Mouse (Mus musculus) frontal cortex, postnatal 14 days (tissue): ENCODE data around the gene Pnrc1.

ENCODE experiments used
- DNase-seq, 2 experiments: peaks; one replicate each; pipeline ENCODE4 v3.0.0; 2022; ENCODE audit warnings: low spot score in 2 of 2

Gene Pnrc1

DNA sequence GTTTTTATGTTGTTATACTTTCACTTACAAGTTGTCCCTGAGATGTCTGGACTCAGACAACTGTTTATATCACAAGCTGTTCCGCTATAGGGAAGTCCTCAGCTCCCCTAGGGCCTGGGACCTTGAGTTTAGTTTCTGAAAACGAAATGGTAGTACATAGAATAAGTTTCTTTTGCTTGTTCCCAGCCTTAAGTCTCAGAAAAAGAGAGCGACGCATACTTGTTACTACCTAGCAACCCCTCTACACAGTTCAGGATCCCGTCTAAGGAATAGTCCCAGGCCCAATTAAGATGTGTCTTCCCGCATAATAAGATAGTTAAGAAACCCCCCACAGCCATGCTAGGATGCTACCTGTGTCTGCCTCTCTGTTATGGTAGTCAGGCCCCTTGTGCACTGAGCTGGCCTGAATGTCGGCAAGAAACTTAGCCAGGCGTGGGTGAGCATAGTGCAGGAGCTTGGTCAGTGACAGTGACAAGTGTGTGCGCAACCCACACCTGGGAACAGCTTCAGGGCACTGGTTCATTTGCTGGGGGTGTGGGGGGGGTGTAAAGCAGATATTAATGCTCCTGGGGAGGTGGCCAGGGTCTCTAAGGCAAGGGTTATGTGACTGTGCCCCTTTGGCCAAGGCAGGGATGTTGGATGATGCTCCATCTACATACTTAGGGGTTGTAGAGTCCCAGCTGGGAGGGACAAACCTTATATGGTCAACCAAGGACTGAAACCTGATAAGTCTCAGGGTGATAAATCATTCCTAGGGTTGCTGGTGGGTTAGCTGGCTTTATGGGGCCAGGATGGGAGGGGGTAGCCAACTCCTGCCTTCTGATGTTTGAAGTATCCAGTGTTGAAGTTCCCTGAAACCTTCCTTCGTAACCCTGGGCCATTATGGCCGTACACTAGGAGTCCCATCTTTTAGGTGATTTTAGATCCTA, 19.3 kb downstream of the Pnrc1 start:
- no peak for DNase-seq

DNA sequence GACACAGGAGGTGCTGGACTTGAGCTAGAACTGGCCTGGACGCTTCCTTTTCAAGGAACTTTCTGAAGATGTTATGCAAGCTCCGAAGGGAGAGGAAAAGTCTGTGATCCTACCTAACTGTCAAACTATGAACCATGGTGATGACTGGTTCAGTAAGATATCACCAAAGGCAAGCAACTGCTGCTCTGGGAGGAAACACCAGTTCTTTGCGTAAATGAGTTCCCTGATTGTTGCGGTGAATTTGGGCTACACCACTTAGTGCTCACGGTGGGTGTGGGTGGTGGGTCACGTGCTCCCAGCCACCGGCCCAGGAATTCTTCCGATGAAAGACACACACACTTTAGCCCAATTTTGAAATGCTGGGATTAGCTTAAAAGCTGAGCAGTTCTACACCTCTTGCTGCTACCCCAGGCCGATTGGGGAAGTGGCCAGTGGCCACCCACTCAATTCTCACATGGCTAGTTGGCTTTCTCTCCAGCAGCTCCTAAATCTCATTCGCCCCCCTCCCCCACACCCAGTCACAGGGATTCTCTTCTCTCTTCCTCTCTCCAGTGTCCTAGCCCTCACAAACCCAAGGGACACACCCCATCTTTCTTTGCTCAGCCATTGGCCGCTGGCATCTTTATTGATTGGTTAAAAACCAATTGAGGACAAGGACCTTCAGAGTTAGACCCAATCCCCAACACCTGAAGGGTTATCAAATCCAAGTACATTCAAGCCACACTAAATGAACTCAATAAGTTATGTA, 24.8 kb downstream of the Pnrc1 start:
- no peak for DNase-seq

DNA sequence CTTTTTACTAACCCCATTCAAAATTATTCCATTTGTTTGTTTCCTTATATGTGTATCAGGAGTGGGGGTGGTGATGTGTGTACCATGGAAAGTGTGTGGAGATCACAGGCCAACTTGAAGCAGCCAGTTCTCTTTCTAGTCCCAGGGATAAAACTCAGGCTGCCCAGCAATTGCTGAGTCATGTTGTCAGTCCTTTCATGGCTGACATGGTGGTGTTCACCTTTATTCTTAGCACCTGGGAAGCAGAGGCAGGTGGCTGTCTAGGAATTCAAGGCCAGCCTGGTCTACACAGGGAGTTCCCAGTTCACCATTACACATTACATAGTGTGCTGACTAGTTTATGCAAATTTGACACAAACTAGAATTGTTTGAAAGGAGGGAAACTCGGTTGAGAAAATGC, 27.1 kb downstream of the Pnrc1 start:
- DNase-seq: no peak

DNA sequence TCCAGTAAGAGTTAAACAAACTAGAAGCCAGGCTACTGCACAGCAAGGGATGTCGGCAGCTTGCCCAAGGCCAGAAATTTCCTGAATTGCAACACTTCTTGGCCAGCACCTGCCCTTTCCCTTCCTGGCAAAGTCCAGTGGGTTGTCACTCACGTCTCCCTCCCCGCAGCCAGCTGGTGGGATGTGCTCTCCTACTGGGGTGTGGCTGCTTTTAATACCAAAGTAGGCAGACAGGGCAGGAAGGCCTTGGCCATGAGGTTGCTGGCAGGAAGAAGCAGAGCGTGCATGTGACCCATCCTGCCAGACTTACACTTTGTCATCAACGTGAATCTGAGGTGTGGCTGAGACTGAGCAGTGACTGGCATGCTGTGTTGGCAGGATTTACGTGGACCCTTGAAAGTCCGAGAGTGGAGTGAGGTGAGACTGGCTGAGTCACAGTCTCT, 28.6 kb downstream of the Pnrc1 start:
- DNase-seq: peak in 1 of 2 experiments; percentile 22

DNA sequence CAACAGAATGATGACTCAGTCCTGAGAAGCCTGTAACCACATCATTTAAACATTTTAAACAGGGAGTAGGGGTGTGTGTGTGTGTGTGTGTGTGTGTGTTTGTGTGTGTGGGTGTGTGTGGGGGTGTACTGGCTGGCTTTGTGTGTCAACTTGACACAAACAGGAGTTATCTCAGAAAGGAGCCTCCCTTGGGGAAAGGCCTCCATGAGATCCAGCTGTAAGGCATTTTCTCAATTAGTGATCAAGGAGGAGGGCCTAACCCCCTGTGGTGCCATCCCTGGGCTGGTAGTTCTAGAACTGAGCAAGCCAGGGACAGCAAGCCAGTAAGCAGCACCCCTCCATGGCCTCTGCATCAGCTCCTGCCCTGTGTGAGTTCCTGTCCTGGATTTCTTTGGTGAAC, 29.7 kb downstream of the Pnrc1 start:
- DNase-seq: no peak

DNA sequence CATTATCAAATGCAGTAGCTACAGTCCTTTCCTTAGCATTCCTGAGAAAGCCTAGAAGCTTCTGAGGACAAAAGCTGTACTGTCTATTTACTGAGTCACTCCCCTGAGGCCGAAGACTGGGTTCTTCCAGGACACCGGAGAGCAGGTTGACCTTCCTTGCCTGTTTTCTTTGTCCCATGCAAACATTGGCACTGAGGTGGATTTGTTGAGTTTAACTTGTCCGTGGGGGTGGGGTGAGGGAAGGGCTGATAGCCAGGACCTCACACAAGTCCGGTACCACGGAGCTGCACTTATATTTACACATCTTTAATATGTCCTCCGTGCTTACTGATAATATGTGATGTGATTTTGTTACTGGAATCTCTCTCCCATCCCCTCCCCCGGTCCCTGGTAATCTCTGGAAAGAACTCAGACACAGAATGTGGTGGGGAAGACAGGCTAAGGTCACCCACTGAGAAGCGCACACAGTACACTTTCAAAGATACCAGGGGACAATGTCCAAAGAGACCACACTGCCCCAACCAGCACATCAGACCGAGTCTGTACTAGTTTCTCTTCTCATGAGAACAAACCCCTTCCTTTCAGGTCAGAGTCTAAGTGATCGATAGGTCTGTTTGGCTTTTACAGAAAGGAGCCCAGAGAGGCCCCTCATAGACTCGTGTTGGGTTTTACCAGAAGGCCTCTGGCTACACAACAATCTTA, 32.5 kb downstream of the Pnrc1 start:
- DNase-seq: no peak

DNA sequence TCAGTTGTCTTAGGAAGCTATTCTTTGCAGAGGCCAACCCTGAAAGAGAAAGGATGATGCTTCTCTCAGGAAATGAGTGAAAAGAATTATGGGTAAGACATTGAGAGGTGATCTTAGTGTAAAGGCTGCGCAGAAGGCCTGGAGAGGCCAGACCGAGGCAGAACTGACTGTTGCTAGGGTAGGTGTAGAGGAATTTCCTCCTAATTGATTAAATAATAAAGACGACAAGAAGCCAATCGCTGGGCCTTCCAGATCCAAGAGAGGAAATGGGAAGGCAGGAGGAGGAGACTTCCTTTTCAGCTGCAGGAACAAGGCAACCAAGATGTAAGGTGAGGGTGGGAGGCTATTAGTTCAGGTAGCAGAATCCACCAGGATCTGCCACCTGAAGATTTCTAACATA, 35.3 kb downstream of the Pnrc1 start:
- DNase-seq: no peak

DNA sequence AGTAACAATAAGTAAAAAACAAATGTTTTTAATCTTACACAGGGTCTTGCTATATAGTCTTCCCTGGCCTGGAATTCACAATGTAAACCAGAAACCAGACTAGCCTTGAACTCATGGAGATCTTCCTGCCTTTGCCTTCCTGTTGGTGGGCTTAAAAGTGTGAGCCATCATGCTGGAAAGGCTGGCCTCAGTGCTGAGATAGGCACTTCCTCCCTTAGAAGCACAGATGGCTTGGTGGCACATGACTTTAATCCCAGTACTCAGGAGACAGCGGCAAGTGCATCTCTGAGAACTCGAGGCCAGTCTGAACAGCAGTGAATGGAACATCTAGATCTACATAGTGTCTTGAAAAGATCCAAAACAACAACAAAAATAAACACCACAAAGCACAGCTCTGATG, 39.1 kb downstream of the Pnrc1 start:
- no peak for DNase-seq

DNA sequence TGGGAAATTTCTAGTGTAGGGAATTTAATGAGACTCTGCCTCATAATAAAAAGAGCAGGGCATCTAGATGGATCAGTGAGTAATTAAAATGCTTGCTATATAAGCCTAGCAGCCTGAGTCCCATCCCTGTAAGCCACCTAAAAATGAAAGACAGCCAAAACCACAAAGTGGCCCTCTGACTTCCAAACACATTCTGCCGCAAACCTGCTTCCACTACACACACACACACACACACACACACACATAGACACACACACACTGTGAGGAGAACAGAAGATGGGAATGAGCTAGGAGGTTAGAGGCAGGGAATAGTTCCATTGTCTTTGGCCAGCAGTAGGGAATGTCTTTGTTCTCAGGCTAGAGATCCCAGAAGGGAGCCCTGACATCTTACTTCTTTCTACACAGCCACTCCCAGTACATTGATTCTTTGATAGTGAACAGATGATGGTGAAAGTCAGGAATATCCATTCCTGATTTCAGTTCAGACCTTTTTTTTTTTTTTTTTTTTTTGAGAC, 40.2 kb downstream of the Pnrc1 start:
- no peak for DNase-seq

DNA sequence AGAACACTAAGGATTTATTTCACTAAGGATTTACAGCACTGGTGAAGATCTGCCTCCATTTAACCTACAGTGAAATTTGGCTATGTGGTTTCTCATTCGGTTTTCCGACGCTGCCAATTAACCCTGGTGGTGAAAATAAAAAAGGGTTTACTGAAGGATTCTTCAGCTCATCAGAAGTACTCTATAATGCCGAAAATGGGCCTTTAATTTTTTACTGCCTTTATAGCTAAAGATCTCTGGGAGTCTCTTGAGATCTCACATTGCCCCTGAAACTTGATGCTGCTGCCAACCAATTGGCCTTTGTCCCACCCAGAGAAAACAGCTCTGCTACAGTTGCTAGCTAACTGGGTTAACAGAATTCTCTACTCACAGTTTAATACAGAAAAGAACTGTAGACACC, 41.0 kb downstream of the Pnrc1 start:
- DNase-seq: no peak

DNA sequence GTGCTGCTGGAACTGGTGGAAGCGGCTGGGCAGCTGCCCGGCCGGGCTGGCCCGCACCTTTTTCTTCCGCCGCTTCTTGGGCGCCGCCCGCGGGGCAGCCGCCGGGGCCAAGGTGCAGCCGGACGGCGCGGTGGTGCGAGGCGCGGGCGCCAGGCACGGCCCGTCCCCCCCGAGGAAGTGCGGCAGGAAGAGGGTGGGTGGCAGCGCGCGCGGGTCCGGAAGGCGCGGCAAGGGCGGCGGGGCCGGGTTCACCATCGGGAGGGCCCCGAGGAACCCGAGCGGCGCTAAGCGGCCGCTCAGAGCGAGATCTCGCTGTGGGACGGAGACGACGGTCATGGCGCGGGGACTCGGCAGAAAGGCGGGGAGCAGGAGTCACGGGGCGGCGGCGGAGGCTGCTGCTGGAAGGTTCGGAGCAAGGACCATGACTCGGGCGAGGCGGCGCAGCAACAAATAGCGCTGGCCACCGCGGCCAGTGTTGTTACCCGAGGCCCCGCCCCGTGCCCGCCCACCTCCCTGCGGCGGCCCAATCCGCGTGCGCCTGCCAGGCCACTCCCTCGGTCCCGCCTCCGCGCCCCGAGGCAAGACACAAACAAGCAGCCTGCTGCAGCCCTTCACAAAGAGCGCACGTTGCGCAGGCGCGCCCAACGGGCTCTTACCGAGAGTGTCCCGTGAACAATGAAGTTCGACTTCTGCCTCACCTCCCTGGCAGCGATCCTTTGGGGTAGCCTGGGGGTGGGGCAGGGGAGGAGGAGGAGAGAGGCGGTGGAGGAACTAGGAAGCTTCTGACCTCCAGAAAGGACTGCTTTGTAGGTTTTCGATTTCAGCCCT, 41.7 kb downstream of the Pnrc1 start:
- peak; percentile 97 for DNase-seq

DNA sequence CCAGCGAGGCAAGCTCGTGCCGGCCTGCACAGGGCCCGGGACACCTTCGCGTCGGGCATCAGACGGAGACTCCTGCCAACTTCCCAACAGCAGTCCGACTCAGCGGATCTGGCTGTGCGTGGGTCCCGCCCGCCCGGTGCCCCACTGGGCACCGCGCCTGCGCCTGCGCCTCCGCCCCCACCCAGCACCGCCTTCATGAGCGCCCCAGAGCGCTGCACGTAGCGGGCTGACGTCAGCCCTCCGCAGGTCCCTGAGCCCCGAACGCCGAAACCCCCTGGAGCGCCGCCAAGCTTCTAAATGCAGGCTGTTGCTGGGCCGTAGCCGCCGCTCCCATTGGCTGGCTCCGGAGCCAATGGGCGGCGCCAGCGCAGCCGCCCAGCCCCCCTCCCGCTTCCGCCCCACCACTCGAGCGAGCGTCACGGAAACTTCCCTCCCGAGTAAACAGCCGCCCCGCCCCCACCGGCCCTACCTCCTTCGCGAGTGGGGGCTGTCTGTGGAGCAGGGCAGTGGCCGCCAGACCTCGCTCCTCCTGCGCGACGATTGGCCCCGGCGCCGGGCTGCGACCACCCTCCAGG, 42.4 kb downstream of the Pnrc1 start:
- peak; percentile 96 to 98 for DNase-seq

DNA sequence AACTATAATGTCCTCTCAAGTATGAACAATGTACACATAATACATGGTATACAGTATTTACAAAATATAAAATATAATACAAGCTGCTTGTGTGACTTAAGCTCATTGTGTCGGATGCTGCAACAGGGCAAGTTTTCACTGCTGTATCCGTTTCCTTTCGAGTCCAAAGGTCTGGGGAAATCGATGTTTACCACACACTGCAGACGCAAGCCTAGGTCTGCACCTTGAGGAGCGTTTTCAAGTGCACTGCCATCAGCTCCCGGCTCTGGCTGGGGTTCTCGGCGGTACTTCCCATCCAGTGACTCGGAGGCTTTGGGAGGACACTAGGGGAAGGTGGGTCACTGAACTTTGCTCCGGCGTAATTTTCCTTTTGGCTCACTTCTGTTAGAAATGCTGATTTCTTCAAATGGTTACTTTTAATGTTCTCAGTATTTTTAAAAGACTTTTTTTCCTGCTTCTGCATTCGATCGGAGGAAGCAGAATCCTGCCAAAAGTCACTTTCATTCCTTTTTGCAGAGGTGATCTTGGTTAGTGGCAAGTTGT, 44.0 kb downstream of the Pnrc1 start:
- no peak for DNase-seq

DNA sequence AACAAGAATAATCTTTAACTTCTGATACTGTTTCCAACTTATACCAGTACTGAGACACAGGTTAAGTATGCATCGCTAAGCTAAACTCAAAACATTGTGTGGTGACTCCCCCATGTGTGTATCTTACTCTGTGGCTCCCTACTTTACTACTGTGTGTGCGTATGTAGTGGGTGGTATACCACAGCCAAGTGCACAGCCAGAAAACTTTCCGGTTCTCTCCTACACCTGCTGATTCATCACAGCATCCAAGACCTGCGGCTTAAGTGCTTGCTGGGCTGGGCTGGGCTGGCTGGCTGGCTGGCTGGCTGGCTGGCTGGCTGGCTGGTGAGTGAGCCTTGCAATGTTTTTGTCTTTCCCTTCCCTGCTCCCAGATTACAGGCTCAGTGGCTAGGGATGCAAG, 46.0 kb downstream of the Pnrc1 start:
- DNase-seq: no peak

DNA sequence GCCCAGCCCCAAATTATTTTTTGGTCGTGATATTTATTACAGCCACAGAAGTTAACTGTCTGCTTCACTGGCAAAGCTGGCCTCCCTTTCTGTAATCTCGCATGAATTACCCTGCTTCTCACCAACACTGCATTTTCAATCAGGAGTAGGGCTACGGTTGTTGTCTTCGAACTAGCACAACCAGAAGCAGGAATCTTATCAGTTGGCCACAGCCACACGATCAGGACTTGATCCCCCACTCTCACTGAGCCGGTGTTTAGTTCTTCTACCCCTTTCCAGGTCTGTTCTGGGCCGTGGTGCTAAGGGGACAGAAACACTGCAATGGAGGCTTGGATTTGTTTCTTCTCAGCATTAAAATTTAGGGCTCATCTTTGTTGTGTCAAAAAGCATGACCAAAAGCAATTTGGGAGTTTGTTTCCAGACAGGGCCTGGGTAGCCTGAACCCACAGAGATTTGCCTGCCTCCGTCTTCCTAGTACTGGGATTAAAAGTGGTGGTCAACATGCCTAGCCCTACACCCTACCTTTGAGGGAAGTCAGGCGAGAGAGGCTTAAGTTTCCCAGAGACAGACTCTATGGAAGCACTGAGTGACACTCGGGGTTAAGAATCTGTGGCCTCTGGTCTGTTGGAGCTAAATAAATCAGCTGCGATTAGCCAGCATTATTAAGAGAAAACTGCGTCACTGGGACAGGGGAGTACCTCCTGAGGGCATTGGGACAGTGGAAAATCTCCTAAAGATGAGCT, 46.8 kb downstream of the Pnrc1 start:
- no peak for DNase-seq

DNA sequence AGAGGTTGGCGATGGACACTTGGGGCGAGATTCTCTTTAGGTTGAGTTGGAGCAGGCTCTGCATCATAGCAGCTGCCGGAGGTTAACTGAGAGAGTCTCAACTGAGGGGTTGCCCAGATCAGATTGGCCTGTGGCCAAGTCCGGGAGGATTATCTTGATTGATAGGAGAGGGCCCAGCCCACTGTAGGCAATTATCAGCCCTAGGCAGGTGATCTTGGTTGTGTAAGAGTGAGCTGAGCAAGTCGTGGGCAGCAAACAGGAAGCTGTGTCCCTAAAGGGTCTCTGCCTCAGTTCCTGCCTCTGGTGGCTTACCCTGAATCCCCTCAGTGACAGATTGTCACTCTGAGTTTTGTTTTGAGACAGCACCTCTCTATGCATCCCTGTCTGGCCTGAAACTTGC, 47.4 kb downstream of the Pnrc1 start:
- DNase-seq: no peak

DNA sequence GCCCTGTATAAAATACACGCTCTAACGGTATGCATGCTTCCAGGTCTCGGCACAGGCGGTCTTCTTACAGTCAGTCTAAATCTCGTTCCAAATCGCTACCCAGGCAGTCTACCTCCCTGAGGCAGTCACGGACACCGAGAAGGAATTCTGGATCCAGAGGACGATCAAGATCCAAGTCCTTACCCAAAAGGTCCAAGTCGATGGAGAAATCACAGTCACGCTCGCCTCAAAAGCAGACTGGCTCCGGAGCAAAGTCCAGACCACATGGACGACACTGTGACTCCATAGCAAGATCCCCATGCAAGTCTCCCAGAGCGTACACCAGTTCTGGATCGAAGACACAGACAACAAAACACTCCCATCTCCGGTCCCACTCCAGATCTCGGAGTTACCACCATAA, 59.1 kb downstream of the Pnrc1 start:
- DNase-seq: no peak

DNA sequence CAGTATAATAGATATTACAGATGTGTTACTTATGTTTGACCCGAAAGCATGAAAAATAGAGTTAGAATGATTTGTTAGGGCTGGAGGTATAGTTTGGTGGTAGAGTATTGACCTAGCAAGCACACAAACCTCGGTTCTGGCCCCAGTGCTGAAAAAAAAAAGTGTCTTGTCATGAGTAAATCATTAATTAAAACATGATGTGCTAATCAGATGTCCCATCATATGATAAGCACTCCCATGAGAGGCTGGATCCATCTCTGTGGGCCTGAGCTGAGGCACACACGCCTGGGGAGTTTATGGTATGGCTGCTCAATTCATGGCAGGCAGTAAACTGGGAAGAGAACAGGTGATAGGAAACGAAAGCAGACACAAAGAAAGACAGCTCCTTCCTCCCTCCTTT, 60.3 kb downstream of the Pnrc1 start:
- no peak for DNase-seq

DNA sequence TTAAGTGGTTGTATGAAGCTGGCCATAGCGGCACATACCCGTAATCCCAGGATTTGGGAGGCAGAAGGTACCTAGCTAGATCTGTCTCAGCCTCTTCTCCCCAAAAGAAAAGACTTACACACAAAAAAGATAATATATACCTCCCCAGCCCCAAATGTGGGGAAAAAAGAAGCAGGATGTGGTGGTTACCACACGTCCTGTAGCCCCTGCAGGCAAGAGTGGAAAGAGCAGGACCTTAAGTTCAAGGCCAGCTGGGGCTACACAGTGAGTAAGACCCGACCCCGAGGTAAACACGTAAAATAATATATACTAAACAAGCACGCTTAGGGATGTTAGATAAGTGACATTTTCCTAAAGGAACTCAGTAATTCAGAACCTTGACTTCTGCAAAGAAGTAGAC, 62.8 kb downstream of the Pnrc1 start:
- DNase-seq: no peak
